Mouse (Mus musculus): ENCODE data around the gene Casq1.

Casq1 gene

DNA sequence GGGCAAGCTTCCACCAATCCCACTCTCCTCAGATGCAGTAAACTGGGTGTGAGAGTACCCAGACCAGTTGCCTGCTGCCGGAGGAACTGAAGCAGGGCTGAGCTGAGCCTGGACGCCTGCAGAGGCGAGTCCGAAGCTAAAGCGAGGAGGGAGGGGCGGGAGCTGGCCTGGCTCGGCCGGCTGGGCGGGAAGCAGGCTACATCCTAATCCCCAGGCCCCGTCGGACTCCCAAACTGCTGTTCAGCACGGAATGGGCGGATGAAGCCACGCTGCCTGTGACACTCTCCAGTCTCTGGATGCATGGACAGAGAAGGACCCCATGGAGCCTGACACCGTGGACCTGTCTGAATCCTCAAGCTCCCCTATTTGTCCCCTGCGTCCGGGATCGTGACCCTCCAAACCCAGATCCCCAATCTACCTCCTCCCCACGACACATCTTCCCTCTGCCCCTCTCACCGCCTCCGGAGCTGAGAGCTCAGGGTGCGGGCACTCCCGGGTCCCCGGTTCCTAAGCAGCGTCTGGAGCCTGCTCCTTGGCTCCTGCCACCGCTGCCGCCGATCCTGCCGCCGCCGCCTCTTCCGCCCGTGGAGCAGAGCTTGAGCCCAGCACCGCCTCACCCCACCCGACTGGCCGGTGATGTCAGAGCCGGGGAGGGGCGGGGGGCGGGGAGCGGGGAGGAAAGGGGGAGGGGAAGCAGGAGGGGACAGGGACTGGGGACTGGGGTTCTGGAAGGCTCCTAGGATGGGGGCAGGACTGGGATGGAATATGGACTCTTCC, 13.3 kb downstream of the Casq1 start, which contains the start of gene Pea15a:
Gene Pea15a (minus strand): TSS at position 664 of the 777 bp plus-strand sequence.
- DNase-seq (ENCODE audit: low spot score in 2 of 2), result peak; percentile 87 to 89

DNA sequence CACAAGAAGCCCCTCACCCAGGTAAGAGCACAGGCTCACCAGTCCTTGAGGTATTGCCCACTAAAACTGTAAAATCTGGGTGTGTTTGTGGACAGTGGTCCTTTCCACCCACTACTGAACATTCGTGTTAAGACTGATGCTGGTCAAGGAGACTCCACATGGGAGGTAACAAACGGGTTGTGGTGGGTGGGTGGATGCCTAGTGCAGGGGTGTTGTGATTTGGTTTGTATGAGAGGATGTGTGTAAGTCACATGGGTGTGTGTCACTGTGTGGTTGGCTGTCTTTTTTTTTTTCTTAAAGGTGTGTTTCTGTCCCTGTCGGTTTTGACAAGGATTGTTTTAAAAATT, 14.0 kb downstream of the Casq1 start:
- DNase-seq (ENCODE audit: low spot score in 2 of 2), result no peak

DNA sequence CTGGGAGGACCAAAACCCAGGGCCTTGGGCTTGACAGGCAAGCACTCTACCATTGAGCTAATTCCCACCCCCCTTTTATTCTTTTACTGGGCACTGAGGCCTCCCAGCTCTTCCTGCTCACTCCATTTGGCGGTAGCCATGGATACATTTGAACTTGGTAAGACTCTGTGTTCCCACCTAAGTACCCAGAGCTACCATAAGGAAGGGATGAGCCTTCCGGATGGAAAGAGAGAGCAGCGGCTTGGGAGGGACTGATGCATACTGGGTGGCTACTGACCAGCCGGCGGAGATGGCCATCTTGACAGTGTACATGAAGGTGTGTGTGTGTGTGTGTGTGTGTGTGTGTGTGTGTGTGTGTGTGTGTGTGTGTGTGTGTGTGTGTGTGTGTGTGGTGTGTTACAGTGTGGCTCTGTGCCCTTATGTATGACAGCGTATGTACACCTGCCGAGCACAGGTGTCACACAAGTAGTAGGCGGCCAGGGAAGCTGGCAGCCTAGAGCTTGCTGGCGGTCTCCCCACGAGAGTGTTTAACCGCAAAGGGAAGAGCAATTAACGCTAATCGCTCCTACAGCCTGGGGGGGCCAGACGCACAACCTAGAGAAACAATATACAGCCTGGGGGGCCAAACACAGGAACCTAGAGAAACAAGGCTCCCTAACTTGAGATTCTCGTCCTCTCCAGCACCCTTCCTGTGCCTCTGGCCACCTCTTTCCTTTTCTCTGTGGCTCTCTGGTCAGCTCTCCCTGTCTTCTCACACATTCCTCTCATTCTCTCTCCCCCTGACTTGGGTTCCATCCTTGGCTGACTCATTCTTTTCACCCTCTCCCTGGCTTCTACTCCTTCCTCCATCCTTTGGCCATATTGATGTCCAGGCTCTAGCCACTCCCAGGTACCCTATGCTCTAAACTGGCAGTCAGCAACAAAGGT, 14.6 kb downstream of the Casq1 start:
- DNase-seq (ENCODE audit: low spot score in 2 of 2), result no peak

DNA sequence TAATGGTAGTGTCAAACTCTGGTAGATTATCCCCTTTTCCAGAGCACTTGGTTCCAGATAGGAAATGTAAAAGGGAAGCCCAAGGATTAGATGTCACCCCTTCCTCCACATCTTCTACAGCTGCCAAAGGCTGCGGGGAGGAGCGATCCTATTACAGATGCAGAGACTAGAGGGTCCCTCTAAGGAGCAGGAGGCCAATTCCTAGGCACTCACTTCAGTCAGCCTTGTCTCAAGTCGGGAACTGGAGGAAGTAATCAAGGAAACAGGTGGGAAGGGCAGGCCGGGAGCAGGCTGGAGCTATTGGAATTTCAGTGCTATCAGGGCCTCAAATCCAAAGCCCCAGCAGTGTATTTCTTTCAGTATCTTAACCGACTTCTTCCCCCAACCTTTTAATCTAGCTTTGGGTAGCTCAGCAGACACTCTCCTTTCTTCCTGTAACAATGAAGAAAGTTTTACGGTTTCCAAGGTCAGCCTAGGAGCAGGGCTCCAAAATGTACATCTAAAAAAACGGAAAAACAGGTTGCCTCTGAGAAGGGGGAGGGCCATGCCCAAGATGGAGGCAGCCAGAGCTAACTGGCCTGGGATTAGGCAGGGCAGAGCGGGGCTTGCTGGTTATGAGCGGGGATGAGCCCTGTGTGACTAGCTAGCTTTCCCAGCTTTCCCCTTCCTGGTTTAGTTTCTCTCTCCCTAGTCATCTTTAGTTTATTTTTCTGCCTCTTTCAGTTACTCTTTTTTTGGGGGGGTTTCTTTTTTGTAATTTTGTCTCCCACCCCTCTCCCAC, 15.4 kb downstream of the Casq1 start:
- DNase-seq (ENCODE audit: low spot score in 2 of 2), result no peak

DNA sequence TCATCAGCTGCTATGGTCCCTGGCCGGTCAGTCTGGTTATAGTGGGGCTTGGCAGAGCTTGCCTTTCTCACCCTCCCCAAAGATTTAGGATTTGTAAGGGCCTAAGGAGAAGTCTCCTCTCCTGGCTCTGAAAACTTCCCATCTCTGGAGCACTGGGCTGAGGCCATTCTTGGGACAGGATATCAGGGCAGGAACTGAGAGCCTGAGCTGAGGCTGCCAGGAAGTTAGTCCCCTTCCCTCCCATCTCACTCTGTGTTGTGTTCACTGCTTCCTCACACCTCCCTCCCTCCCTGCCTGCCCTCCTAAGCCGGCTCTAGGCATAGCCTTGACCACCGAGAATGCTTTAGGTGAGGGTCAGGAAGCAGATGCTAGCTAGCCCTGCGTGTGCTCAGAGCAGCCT, 16.1 kb downstream of the Casq1 start:
- peak; percentile 35 to 71 for DNase-seq (ENCODE audit: low spot score in 2 of 2)

DNA sequence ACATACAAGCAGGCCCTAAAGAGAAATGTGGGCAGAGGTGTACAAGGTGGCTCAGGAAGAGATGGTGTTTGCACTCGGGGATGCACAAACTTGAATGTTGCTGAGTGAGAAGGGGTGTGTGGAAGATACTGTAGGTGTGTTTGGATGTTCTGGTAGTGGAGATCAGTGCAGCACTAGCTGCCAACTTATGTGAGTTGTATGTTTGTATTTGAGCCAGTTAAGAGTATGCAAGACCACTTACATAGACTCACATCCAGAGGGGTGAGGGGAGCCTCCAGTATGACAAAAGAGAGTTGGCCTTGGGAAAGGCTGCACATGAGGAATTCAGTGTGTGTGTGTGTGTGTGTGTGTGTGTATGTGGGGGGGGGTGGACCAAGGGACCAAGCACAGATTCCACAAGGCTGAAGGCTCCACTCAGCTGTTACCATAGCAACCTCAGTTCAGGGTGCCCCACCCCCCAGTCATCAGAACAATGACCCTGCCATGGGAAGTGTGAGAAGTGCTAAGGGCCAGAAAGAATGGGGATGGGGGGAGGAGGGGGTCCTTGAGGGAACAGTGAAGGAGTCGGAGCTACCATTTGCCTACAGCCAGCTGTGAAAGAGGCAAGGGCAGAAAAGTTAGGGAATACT, 16.7 kb downstream of the Casq1 start:
- no peak for DNase-seq (ENCODE audit: low spot score in 2 of 2)

DNA sequence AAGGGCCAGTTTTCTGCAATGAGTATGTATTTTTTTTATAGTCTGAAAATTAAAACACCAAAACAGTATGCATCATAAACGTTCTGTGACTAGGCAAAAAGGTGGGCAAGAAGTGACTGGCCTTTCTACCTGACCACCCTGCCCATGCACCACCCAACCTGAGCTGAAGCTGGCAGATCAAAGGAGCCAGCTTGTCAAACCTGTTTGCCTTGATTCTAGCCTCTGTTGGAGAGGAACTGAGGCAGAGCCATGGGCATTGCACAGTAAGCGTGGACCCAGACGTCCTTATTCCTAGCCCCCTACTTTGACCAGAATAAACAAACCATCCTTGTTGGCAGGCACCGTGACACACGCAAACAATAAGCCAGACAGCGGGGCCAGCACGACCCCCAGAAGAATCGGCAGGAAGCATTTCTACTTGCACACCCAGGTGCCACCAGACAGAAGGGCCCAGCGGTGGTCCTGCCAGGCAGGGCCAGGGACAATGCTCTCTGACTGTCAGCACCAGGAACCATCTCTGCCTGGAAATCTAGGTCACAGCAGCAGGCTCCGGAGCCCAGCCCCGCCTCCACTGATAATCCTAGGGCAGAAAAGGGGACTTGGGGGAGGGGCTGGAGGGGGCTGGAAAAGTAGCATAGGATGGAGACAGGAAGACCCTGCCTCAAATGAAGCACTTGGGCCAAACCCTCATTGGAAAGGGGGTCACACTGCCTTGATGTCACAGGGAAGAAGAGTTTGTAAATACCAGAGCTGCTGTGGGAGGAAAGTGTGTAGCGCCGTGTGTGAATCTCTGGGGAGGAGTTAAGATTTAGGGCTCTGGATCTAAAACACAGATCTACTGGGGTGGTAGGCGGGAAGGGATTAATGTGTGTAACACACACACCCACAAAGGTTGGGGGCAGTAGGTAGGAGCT, 17.4 kb downstream of the Casq1 start:
- DNase-seq (ENCODE audit: low spot score in 2 of 2), result no peak

DNA sequence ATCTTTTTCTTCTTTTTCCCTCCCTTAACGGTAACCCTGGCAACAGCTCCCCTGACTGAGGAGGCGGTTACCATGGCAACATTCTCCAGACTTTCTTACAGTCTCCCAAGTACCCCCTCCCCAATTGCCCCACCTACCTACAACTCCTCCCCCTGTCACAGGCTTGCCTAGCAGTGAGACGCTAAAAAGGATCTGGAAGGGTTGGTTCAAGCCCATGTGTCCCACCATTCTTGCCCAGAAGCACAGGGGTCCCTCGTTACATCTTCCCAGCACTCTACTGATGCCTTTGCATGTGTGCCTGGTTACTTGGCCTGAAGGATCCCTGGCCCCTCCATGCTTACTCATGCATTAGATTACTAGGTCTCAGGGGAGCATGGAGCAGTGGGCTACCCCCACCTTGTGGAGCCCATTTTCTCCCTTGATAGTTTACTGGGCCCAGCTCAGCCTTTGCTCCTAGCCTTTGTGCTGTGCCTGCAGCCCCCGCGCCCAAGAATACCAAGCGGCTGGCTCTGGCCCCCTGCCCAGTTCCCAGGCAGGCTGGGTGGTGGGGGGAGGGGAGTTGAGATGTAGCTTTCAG, 18.7 kb downstream of the Casq1 start:
- no peak for DNase-seq (ENCODE audit: low spot score in 2 of 2)

DNA sequence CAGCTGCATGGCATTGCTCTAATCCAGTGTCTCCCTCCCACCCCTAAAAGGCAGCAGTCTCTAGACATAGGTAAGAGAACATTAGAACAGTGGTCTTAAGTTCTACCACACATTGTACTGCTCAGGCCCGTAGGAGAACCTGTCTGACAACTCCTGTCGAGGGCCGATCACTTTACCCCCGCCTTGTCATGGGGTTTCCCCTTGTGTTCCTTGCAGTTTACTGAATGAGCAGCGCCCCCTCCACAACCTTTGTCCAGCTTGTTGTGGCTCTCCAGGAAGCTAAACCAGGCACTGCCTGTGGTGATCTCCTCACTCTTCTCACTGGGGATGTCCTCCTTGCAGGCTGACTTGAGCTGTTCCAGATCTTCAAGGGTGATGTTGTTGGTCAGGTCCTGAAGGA, 19.5 kb downstream of the Casq1 start:
- no peak for DNase-seq (ENCODE audit: low spot score in 2 of 2)

DNA sequence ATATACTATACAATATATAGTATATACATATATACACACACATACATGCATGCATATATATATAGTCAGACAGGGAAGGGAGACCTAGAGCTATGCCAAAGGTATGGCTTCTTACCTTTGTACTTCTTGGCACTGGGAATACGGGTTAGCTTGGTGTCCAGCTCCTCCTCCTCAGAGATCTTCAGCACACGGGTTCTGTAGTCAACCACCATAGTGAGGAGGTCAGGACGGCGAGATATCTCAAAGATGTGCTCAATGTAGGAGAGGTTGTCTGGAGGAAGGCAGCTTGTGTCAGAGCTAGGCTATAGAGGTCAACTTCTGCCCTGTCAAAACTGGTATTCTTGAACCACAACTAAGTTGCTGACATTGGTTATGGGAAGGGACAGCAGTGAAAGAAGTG, 20.7 kb downstream of the Casq1 start:
- DNase-seq (ENCODE audit: low spot score in 2 of 2), result no peak

DNA sequence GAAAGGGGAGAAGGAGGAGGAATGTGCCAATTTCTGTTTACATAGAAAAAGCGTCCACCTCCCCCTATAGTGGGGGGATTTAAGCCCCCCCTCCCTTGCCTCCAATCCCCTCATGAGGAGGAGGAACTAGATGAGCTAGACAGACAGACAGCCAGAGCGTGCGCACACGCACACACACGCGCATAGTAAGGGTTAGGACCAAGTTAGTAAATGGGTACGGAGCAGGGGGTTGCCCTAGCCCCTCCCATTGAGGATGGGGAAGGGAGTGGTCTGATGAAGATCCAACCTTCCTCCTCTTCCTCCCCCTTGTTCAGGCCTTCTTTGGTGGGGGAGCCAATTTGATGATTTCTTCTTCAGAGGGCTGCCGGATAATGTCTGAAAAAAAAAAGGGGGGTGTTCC, 21.4 kb downstream of the Casq1 start:
- DNase-seq (ENCODE audit: low spot score in 2 of 2), result no peak

DNA sequence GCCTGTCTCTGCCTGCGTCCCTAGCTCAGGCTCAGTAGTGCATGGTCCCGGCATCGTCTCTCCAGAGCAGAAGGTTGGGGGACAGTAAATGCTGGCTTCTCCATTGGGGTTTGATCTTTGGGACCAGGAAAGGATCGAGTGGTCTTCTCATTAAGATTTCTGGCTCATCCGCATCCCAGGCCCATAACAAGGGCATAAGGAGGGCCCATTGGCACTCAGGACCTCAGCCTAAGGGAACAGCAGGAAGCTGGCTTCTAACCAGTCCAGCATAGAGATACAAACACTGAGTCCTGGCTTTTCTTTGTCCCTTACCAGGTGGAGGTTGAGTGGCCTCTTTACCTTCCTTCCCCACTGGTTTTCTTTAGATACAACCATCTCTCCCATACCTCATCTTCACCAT, 21.8 kb downstream of the Casq1 start:
- no peak for DNase-seq (ENCODE audit: low spot score in 2 of 2)

DNA sequence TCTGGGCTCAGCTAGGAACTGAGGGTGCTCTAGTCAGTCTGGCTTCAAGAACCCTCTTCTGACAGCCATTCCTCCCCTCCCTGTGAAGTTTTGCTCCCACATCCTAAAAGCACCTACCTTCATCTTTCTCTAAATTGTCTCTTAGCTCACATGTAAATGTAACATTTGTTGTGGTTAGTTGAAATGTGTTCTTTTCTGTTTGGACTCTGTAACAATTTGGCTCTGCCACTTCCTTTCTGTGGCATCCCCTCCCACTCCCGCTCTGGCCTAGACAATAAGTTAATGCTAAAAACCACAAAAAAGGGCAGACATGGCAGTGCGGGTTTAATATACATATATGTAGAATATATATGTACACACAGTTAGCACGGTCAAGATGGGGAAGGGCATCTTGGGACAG, 22.5 kb downstream of the Casq1 start:
- no peak for DNase-seq (ENCODE audit: low spot score in 2 of 2)

DNA sequence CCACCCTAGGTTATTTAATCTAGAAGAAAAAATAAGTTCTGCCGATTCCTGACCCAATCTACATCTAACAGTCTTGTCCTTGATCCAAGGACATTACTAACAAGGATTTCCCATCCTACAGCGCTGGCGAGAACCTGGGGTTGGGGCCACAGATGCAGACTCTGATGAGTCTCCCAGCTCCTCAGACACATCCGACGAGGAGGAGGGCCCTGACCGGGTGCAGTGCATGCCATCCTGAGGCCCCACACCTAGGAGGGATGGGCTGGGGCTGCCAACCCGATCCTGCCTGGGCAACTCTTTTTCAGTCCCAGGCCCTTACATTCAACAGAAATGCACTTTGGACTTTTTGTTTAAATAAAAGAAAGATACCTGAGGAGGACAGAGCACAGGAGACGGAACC, 25.2 kb downstream of the Casq1 start:
- DNase-seq (ENCODE audit: low spot score in 2 of 2), result no peak

DNA sequence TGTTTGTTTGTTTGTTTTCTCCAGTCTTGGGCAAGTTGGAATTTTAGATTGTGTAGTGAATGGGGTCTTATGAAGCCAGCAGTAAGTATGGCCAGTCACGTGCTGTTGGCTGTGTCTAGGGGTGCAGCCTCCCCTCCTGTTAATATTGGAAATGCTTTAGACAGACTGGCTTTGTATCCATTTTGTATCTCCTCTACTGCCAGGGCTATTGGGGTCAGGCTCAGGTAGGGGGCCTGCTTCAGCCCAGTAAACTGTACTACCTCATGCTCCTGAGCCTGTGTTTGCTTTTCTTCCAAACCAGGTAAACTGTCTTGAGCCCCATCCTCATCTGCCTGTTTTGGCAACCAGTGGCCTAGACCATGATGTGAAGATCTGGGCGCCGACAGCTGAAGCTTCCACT, 27.5 kb downstream of the Casq1 start:
- DNase-seq (ENCODE audit: low spot score in 2 of 2), result no peak

DNA sequence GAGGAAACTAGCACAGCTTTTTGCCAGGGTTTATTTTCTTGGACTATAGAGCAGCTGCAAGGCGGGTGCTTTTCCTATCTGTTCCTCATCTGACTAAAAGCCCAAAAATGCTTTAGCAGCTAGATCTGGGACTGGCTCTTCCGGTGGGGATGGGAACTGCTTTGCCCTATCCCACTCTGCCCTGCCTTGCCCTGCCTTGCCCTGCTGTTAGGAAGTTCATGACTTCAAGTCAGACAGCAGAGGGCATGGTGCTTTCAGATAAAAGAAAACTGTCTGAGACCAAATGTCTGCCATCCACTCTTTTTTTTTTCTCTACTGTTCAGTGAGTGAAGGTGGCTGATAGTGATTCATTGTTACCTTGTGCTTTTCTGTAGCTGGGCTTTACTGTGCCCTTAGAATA, 28.1 kb downstream of the Casq1 start:
- DNase-seq (ENCODE audit: low spot score in 2 of 2), result no peak

DNA sequence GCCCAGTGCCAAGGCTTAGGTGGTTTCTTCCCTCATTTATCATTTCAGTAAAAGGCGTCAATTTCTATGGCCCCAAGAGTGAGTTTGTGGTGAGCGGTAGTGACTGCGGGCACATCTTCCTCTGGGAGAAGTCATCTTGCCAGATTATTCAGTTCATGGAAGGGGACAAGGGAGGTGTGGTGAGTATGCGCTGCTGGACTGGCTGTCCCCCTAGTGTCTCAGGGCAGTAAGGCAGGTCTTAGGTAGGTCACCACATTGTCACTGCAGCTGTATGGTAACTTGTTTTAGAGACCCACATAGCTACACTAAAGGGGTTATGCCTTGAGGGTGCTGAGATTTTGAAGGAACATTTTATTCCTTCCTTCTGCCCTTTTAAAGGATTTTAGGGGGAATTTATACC, 30.8 kb downstream of the Casq1 start:
- DNase-seq (ENCODE audit: low spot score in 2 of 2), result no peak

DNA sequence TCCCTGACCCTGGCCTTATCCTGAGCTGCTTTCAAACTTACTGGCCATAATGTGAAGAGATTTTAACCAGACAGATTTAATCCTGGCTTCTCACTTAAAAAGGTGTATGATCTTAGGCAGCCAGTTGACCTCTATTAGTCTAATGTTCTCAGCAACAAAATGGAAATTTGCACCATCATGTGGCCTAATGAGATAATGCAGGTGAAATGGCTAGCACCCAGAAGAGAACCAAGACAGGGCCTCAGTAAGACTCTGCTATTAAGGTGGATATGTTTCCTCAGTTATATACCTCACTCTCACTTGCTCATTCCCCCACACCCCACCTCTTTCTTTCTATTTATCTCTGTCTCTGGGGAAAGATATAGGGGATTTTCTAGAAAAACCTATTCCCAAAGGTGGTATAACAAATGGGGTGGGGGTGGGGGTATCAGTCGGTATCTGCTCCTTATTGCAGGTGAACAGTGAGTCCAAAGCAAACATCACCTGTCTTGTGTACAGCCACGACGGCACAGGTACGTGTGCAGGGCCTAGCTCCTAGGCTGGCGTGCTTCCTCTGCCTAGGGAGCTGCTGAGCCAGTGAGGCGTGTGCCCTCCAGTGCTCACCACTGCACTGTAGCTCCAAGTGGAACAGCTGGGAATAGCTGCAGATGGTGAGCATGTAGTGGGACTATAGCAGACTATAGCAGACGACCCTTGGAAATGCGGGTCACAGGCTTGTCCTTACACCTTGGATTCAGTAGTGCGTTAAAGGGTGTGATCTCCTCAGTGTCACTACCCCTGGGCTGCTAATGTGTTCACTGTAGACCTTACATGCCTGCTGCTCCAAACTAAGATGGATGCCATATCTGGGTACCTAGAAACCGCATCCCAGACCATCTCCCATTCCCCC, 33.0 kb downstream of the Casq1 start:
- no peak for DNase-seq (ENCODE audit: low spot score in 2 of 2)

DNA sequence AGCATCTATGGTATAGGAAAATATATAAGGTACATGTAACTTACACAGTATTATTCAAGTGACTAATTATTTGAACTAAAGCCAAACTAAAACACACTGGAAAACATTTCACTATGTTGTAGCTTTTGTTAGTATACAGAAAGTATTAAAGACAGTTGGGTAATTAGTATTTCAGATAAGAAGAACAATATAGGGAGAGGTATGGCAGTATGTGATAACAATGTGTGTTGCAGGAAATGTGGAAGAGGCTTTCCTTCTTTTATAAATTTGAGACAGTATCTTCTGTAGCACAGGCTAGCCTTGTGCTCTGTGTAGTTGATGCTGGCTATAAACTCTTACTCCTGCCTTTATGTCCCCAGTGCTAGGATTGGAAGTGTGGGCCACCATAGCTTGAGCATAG, 35.8 kb downstream of the Casq1 start:
- DNase-seq (ENCODE audit: low spot score in 2 of 2), result no peak

Data from heart, adult 9 months (tissue).